ENCODE assay signal across 28 mouse cellular contexts in genomic region chr1:36533546-36533945, GRCm38 (mm10). TPM values are rescaled to one million over a fixed set of nuclear protein-coding genes. Genes with fewer than 3 reads are reported as not detected.
DNase-seq lines count a peak whose midpoint lies in the region; ATAC-seq and TF ChIP-seq lines count a peak whose summit lies in the region.
"Had no signal": no experiment of that assay in that cellular context is flagged by ENCODE, and none has a peak within 500 bp of the region (broad histone marks: within the 10 kb centered on the region; RNA-seq: fewer than 3 reads in every experiment).

No protein-coding gene starts in this region.

- no peak for TF ChIP-seq EP300 in heart, postnatal 0 days (IDR thresholded peaks at IDR 0.05; ENCODE audit: low read depth)
- TF ChIP-seq EP300 in stomach, postnatal 0 days (optimal IDR thresholded peaks at IDR 0.05) = no peak

- peak overlapping the region; percentile 91 for H3K27ac ChIP-seq in gastrocnemius, adult 2 months
- peak overlapping the region; percentile 96 for H3K27ac ChIP-seq in heart, postnatal 0 days (ENCODE audit: low read depth)
- no peak overlapping the region for H3K27ac ChIP-seq in stomach, postnatal 0 days (replicated peaks)
- H3K27ac ChIP-seq: forebrain, embryonic 10.5 days; hindbrain, postnatal 0 days; layer of hippocampus, adult 2 months; liver, embryonic 13.5 days; midbrain, embryonic 10.5 days; neural tube, embryonic 15.5 days; stomach, embryonic 15.5 days had no signal

- H3K27me3 ChIP-seq in heart, postnatal 0 days (ENCODE audit: control insufficient read depth, insufficient read depth, low read length) = no peaks in the 10 kb centered on the region
- H3K27me3 ChIP-seq in stomach, postnatal 0 days (ENCODE audit: control insufficient read depth, insufficient read depth, low read length) = no peaks in the 10 kb centered on the region
- H3K27me3 ChIP-seq: liver, embryonic 13.5 days; neural tube, embryonic 15.5 days; stomach, embryonic 15.5 days had no signal

- H3K36me3 ChIP-seq in heart, postnatal 0 days (replicated peaks; ENCODE audit: control insufficient read depth, insufficient read depth, low read length) = peaks cover 9% of the 10 kb centered on the region
- peaks cover 6% of the 10 kb centered on the region; the same call in 1 of the 2 replicates for H3K36me3 ChIP-seq in stomach, postnatal 0 days (ENCODE audit: control insufficient read depth, insufficient read depth, low read length)

- intact Hi-C loops in gastrocnemius, adult 2 months (cut with DNase I) = no loop called here
- intact Hi-C loops in gastrocnemius, postnatal 36 days (cut with DNase I) = no loop called here

- H3K4me2 ChIP-seq in heart, postnatal 0 days (ENCODE audit: low read depth, low read length) = peak overlapping the region; percentile 44; the same call in 1 of the 2 replicates
- H3K4me2 ChIP-seq in stomach, postnatal 0 days (replicated peaks; ENCODE audit: low read depth) = no peak overlapping the region
- H3K4me2 ChIP-seq: liver, embryonic 13.5 days; neural tube, embryonic 15.5 days; stomach, embryonic 15.5 days had no signal

- DNase-seq in gastrocnemius, adult 2 months = peak; percentile 59
- DNase-seq in gastrocnemius, postnatal 36 days = no peak
- DNase-seq in heart, postnatal 0 days (ENCODE audit: low spot score) = no peak
- no peak for DNase-seq in heart, adult 11 months
- peak; percentile 22 for DNase-seq in lung, postnatal 10 days
- no peak for DNase-seq in lung, postnatal 25 days (ENCODE audit: low spot score)
- no peak for DNase-seq in stomach, postnatal 0 days (ENCODE audit: low spot score)
- no peak for DNase-seq in yolk sac, embryonic 10.5 days (ENCODE audit: low spot score)
- DNase-seq: adrenal gland, postnatal 36 days; cerebellum, adult 11-12 months; cerebellum, postnatal 14 days; gastrocnemius, postnatal 14 days; kidney, adult 9 months; kidney, postnatal 14 days; liver, embryonic 13.5 days; right cerebral cortex, adult 18-20 months; thymus, adult 18-20 months; thymus, postnatal 36 days had no signal

- H3K4me3 ChIP-seq in gastrocnemius, adult 2 months = peak overlapping the region; percentile 74
- 0 out of 2 replicates have a peak overlapping the region, but pooled peaks have one; percentile 4 for H3K4me3 ChIP-seq in heart, postnatal 0 days (ENCODE audit: low read depth, low read length)
- no peak overlapping the region for H3K4me3 ChIP-seq in stomach, postnatal 0 days (ENCODE audit: low read depth, low read length)
- H3K4me3 ChIP-seq: forebrain, embryonic 10.5 days; layer of hippocampus, adult 2 months; liver, embryonic 13.5 days; midbrain, embryonic 10.5 days; neural tube, embryonic 15.5 days; stomach, embryonic 15.5 days had no signal

- H3K4me1 ChIP-seq in heart, postnatal 0 days (ENCODE audit: control insufficient read depth, insufficient read depth) = peaks cover 46% of the 10 kb centered on the region
- H3K4me1 ChIP-seq in stomach, postnatal 0 days (replicated peaks; ENCODE audit: control insufficient read depth, insufficient read depth) = no peaks in the 10 kb centered on the region
- H3K4me1 ChIP-seq: neural tube, embryonic 15.5 days had no signal

- ATAC-seq in heart, postnatal 0 days (ENCODE audit: insufficient read depth, low read depth) = no peak
- ATAC-seq in stomach, postnatal 0 days (ENCODE audit: low FRiP score, low TSS enrichment) = no peak
- ATAC-seq: forebrain, embryonic 16.5 days; hindbrain, postnatal 0 days; intestine, embryonic 16.5 days; midbrain, embryonic 16.5 days had no signal

- TF ChIP-seq CTCF in gastrocnemius, adult 2 months (IDR thresholded peaks at IDR 0.05) = no peak
- no peak for TF ChIP-seq CTCF in heart, postnatal 0 days (IDR thresholded peaks at IDR 0.05; ENCODE audit: low read depth)
- TF ChIP-seq CTCF in stomach, postnatal 0 days (IDR thresholded peaks at IDR 0.05; ENCODE audit: low read depth) = no peak

- H3K9ac ChIP-seq in heart, postnatal 0 days (replicated peaks; ENCODE audit: low read depth, low read length) = 0 out of 2 replicates have a peak overlapping the region, but pooled peaks have one; percentile 4
- H3K9ac ChIP-seq in stomach, postnatal 0 days (ENCODE audit: low read length) = 0 out of 2 replicates have a peak overlapping the region, but pooled peaks have one; percentile 23
- H3K9ac ChIP-seq: liver, embryonic 13.5 days; neural tube, embryonic 15.5 days; stomach, embryonic 15.5 days had no signal

- no peaks in the 10 kb centered on the region for H3K9me3 ChIP-seq in heart, postnatal 0 days (replicated peaks; ENCODE audit: control insufficient read depth, low read length)
- H3K9me3 ChIP-seq in stomach, postnatal 0 days (ENCODE audit: control insufficient read depth, low read length) = no peaks in the 10 kb centered on the region
- H3K9me3 ChIP-seq: forebrain, embryonic 10.5 days; liver, embryonic 13.5 days; midbrain, embryonic 10.5 days; neural tube, embryonic 15.5 days; stomach, embryonic 15.5 days had no signal

- WGBS in heart, postnatal 0 days = 62% methylated on average over 6 of the region's 6 CpGs
- 67% methylated on average over 6 of the region's 6 CpGs for WGBS in stomach, postnatal 0 days

RNA-seq across cellular contexts. Expression of gene Ankrd23, which starts 3.1 kb away (rescaled TPM):
- 1,000 to 10,000 TPM; 1,971 to 4,216 TPM for total RNA-seq in gastrocnemius, adult 2 months (2021)
- total RNA-seq in gastrocnemius, postnatal 36 days (2021) = 1,000 to 10,000 TPM; 2,677 to 2,859 TPM
- total RNA-seq in heart, postnatal 0 days (2014; rRNA removed; ENCODE audit: low replicate concordance) = 62.2 and 93.8 TPM in 2 replicates
- 26.7 and 34.2 TPM in 2 replicates for polyA plus RNA-seq in heart, postnatal 0 days (2015; fragmentation: Nextera tagmentation; extraction: Ambion mirVana)
- polyA plus RNA-seq in stomach, postnatal 0 days (2015; fragmentation: Nextera tagmentation; extraction: Ambion mirVana) = 6.1 and 8.5 TPM in 2 replicates

RNA-seq across cellular contexts. Expression of gene Gm42417, which starts 5.7 kb away (rescaled TPM):
- 1,000 to 10,000 TPM in 1 of 2 experiments, 100 to 1,000 TPM in 1; 819 to 1,877 TPM for total RNA-seq in gastrocnemius, adult 2 months (2021)
- total RNA-seq in gastrocnemius, postnatal 36 days (2021) = 1,000 to 10,000 TPM; 1,257 to 1,260 TPM
- not detected in 2 replicates for total RNA-seq in heart, postnatal 0 days (2014; rRNA removed; ENCODE audit: low replicate concordance)
- 1.2 TPM in 1 of 2 replicates, not detected in the other for polyA plus RNA-seq in heart, postnatal 0 days (2015; fragmentation: Nextera tagmentation; extraction: Ambion mirVana)
- 0.28 and 0.33 TPM in 2 replicates for polyA plus RNA-seq in stomach, postnatal 0 days (2015; fragmentation: Nextera tagmentation; extraction: Ambion mirVana)
- total RNA-seq: hindbrain, postnatal 0 days; layer of hippocampus, adult 2 months had no signal
- polyA plus RNA-seq: forebrain, embryonic 10.5 days; hindbrain, embryonic 11.5 days; hindbrain, postnatal 0 days; liver, embryonic 13.5 days; stomach, embryonic 15.5 days had no signal

RNA-seq across cellular contexts. Expression of gene Ankrd39, which starts 13.7 kb away (rescaled TPM):
- total RNA-seq in gastrocnemius, adult 2 months (2021) = 1 to 10 TPM; 7.2 to 9.3 TPM
- 1 to 10 TPM; 7.8 to 8.5 TPM for total RNA-seq in gastrocnemius, postnatal 36 days (2021)
- total RNA-seq in heart, postnatal 0 days (2014; rRNA removed; ENCODE audit: low replicate concordance) = 32.7 and 34.9 TPM in 2 replicates
- polyA plus RNA-seq in heart, postnatal 0 days (2015; fragmentation: Nextera tagmentation; extraction: Ambion mirVana) = 26.6 and 29.0 TPM in 2 replicates
- 19.5 and 20.1 TPM in 2 replicates for polyA plus RNA-seq in stomach, postnatal 0 days (2015; fragmentation: Nextera tagmentation; extraction: Ambion mirVana)

RNA-seq across cellular contexts. Expression of gene Cnnm3, which starts 21.9 kb away (rescaled TPM):
- 10 to 100 TPM in 1 of 2 experiments, 1 to 10 TPM in 1; 9.7 to 12.0 TPM for total RNA-seq in gastrocnemius, adult 2 months (2021)
- 10 to 100 TPM; 10.8 to 12.2 TPM for total RNA-seq in gastrocnemius, postnatal 36 days (2021)
- total RNA-seq in heart, postnatal 0 days (2014; rRNA removed; ENCODE audit: low replicate concordance) = 10.2 and 21.4 TPM in 2 replicates
- 2.0 and 2.2 TPM in 2 replicates for polyA plus RNA-seq in heart, postnatal 0 days (2015; fragmentation: Nextera tagmentation; extraction: Ambion mirVana)
- 1.6 and 2.0 TPM in 2 replicates for polyA plus RNA-seq in stomach, postnatal 0 days (2015; fragmentation: Nextera tagmentation; extraction: Ambion mirVana)

RNA-seq across cellular contexts. Expression of gene Sema4c, which starts 24.6 kb away (rescaled TPM):
- 10 to 100 TPM in 1 of 2 experiments, 1 to 10 TPM in 1; 6.8 to 10.0 TPM for total RNA-seq in gastrocnemius, adult 2 months (2021)
- 1 to 10 TPM; 6.3 to 7.4 TPM for total RNA-seq in gastrocnemius, postnatal 36 days (2021)
- total RNA-seq in heart, postnatal 0 days (2014; rRNA removed; ENCODE audit: low replicate concordance) = 11.9 and 13.2 TPM in 2 replicates
- 5.7 and 6.1 TPM in 2 replicates for polyA plus RNA-seq in heart, postnatal 0 days (2015; fragmentation: Nextera tagmentation; extraction: Ambion mirVana)
- polyA plus RNA-seq in stomach, postnatal 0 days (2015; fragmentation: Nextera tagmentation; extraction: Ambion mirVana) = 5.0 and 5.1 TPM in 2 replicates

Comparison
In these comparisons a context has a peak if more than half of its experiments do, and no peak if none do; other contexts are left out.
1. DNase-seq: peak in gastrocnemius, adult 2 months (single experiment) and lung, postnatal 10 days (single experiment); none in gastrocnemius, postnatal 36 days (0 of 2), heart, postnatal 0 days (single experiment), heart, adult 11 months (single experiment), lung, postnatal 25 days (single experiment), stomach, postnatal 0 days (single experiment) and yolk sac, embryonic 10.5 days (single experiment).
2. RNA of gene Ankrd23, which starts 3.1 kb away (total RNA-seq): 1,971 to 4,216 TPM in gastrocnemius, adult 2 months and 2,677 to 2,859 TPM in gastrocnemius, postnatal 36 days; 62.2 to 93.8 TPM in heart, postnatal 0 days; every median in the first group is over 10 times any median in the second.
3. RNA of gene Gm42417, which starts 5.7 kb away (total RNA-seq): 819 to 1,877 TPM in gastrocnemius, adult 2 months and 1,257 to 1,260 TPM in gastrocnemius, postnatal 36 days; not detected in heart, postnatal 0 days; every median in the first group is over 100 times any median in the second.